Mouse (Mus musculus) urinary bladder, postnatal 10 days (tissue): Measurements from ENCODE around the gene Chga.

Source experiments
- DNase-seq: peaks from one replicate; pipeline ENCODE4 v3.0.0; 2022; ENCODE audit warnings: low spot score

Chga gene

DNA sequence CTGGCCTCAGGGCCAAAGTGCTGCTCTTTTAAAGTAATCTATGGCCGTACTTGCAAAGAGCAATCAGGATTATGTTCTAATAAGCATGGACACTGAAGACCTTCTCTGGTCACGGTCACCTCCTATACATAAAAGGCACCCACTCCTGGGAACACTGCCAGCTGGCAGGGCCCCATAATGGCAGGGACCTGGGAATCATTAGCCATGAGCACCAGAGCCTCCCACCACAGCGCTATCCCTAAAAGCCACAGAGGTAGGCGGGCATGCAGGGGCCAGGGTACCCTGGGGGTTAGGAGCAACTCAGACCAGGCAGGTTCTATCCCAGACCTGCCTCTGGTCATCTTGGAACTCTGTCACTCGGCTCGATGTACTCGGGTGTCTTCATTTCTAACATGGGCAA is 45.0 kb downstream of the Chga start:
- no peak for DNase-seq

DNA sequence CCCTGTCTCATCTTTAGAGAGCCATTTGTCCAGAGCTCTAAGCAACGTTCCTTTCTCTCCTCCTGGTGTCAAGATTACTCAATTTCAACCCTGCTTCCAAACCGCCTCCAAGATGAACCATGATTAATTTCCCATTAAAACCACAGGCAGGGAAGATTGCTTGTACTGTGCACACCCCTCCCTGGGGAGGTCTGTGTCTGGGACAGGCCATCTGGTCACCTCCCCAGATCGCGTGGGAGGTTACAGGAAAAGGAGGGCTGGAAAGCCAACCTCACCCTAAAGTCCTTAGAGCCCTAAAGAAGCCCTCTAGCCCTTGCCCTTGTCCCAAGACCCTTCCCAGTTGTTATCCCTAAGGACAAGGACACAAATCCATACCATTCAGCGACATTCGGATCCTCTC is 45.6 kb downstream of the Chga start:
- DNase-seq, result no peak

DNA sequence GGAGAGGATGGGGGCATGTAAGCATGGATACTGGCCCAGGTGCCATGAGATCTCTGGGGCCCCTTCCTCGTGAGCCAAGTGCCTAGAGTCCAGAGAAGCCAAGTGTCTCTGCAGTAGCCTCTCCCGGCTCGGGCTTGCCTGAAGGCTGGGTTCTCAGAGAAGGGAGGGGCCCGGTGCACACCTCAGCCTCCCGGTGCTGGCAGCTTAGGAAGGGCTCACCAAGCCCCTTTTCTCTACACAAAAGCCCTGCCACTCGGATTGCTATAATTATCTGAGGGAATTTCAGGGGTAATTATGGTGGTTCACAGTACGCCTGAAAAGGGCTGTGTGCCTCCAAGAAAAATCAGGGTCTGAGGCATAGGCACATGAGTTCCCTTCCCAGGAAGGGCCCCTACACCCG is 47.1 kb downstream of the Chga start:
- no peak for DNase-seq

DNA sequence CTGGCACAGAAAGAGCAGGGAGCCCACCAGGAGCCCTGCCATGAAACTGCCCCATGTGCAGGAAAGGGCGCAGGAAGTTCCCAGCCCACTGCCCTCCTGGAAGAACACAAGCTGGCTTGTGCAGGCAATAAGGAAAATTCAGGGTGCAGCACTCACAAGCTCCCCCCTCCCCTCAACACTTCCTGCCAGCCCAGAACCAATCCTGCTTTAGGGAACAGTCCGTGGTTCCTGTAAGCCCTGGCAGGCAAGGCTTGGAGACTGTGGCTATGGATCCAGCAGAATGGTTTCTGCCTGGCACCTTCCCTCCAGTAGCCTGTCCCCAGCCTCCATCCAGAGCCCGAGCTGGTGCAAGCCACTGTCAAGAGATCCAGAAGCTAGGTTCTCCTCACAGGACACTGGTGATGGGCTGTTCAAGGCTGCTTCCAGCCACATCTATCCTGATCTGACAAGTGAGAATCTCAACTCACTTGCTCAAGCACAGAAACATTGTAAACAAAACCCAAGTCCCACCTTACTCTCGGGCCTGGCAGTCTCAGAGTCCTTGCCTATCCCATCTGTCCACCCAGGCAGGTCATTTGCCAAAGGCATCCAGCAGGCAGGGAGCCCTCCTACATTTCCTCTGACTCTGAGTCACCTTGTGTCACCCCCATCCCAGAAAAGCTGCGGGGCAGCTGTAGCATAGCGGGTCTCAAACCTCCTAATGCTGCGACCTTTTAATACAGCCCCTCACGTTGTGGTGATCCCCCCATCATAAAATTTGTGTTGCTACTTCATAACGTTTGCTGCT is 47.7 kb downstream of the Chga start:
- DNase-seq, result no peak

DNA sequence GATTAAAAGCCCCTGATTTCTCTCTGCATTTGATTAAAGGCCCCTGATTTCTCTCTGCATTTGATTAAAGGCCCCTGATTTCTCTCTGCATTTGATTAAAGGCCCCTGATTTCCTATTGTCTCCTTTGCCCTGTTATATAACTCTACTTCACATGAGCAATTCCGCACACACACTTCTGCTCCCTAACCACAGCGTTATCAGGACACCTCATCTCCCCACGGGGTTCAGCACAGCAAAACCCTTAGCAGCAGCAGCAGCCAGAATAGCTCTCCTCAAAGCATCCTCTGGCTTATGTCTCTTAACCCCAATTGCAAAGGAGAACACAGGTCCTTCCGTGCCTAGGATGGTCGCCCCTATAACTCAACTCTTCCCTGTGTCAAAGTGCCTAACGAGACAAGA is 50.8 kb downstream of the Chga start:
- no peak for DNase-seq

DNA sequence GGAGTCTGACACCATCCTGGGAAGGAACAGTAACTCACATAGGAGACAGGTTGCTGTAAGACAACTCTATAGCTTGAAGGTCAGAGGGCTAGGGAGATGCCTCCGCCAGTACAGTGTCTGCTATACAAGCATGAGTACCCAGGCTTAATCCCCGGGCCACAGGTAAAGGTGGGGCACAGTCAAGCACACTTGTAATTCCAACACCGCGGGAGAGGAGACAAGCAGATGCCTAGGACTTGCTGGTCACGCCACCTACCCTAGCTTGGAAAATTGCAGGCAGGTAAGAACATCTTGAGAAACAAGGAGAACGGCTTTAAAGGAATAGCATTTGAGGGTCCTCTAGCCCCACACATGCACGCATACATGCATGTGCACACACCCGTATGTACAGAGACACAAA is 52.3 kb downstream of the Chga start:
- no peak for DNase-seq

DNA sequence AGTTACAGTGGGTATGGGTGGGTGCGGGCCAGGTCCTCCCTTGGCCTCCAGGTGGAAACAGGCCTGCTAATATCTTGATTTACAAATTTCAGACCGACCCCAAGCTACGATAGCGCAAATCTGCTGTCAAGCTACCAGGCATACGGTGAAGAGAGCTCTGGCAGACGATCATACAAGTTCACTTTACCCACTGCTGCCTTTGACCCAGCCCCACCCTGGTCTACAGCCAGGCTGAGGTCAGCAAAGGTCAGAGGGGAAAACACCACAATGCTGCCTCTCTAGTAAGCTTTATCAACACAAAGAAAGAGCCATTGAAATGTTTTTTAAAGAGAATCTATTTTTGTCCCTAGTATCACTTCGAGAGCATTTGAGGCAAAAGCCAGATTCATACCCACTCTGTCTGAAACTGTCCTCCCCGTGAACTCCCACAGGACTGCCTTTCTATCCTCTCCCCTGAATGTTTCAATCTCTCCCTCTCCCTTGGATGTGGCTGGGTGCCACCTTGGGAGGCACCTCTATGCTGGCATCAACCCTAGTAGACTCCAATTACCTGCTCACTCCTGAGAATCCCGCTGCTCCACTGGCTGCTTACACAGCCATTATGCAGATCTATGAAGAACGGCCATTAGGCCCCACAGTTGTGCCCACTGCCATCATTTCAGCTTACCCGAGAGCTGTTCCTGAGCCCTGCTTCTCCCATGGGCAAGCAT is 53.2 kb downstream of the Chga start:
- DNase-seq, result no peak

DNA sequence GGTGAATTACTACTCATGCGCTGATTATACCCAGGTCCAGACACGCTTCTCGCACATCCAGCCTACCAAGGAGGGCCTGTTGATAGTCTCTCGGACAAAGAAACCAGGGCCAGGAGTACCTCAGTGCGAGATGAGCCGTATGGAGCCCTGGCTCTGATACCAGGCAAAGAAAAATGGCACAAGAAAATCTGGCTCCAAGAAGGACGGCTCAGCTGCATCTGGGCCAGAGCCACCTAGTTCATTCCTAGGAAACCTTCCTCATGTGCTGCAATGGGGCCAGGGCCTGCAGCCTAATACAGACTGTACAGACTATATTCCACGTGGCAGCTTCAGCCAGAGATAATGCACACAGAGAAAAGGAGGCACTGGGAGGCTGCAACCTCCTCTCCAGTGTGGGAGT is 56.2 kb downstream of the Chga start:
- no peak for DNase-seq

DNA sequence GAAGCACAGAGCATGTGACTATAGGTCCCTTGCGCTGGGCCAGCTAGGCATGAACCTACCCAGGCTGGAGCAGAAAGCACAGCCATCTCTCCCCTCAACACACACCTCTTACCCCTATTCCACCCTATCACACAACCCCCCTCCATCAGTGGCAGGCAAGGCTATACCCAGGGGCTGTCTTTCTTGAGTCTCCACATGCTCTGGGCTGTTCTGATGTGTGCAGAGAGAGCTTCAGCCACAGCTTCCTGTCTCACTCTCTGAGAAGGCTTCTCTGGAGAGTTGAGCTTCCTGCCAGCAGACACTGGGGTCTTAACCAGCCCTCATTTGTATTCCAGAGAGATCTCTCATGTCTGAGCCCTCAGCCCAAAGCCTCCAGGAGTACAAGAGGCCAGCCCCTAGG is 57.7 kb downstream of the Chga start:
- DNase-seq, result no peak

DNA sequence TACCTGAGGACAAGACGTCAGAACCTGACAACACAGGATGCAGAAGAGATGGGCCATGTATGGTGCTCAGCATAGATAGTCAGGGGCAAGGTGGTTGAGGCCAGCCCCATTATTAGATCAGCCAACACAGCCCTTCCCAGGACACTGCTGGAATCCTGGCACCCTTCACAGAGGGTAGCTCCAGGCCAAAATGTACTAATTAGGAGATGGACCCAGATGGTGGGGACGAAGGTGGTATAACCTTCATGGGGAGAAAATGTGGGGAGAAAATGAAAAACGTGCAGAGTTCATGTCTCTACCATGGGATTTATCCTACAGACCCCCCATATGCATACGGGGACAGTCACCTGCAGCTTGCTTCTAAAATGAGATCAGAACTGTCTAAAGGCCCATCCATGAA is 58.6 kb downstream of the Chga start:
- no peak for DNase-seq
